Mouse (Mus musculus): ENCODE data around the gene A630089N07Rik.

The A630089N07Rik gene

DNA sequence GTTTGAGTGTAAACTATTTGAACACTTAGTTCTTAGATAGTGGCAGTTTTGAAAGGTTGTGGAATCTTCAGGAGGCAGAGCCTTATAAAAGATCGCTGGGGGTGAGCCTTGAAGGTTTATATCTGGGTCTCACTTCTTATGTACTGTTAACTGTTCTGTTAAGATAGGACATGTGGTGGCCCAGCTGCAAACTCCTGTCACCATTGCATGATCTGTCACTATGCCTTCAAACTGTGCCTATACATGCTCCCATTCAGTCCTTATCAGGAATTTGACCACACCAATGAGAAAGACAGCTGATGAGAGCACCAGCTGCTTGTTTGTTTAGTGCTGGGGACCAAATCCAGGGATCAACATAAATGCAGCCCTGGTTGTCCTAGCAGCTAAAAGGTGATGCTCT is 105.0 kb downstream of the A630089N07Rik start:
- in situ Hi-C loops (cut with MboI; ENCODE audit: low pct_unique_long_range_greater_than_20kb in 1 of 2, low sequenced_read_pairs in 2 of 2, unreplicated experiment in 1 of 2) = no loop called here

DNA sequence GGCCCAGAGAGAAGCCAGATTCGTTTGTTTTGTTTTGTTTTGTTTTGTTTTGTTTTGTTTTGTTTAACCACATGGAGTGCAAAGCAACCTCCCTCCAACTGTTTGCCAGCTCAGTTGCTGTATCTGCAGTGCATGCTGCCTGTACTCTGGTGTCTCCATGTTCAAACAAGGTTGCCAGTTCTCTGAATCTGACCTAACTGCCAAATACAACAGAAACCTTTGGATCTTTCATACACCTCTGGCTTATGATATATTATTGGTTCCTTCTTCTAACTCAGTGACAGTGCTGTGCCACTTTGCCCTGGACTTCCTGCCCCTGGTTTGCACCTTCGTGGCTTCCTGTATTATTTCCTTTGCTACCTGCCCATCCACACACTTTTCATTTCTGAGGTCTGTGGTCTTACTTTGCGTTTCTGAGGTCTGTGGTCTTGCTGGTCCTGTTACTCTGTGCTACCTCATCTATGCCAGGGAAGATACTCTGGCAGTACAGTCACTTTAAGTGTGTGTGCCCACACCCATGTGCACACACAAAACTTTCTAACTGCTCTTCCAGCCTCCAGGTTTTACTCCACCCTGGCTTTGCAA is 118.2 kb downstream of the A630089N07Rik start:
- in situ Hi-C loops (cut with MboI; ENCODE audit: low pct_unique_long_range_greater_than_20kb in 1 of 2, low sequenced_read_pairs in 2 of 2, unreplicated experiment in 1 of 2) = no loop called here

DNA sequence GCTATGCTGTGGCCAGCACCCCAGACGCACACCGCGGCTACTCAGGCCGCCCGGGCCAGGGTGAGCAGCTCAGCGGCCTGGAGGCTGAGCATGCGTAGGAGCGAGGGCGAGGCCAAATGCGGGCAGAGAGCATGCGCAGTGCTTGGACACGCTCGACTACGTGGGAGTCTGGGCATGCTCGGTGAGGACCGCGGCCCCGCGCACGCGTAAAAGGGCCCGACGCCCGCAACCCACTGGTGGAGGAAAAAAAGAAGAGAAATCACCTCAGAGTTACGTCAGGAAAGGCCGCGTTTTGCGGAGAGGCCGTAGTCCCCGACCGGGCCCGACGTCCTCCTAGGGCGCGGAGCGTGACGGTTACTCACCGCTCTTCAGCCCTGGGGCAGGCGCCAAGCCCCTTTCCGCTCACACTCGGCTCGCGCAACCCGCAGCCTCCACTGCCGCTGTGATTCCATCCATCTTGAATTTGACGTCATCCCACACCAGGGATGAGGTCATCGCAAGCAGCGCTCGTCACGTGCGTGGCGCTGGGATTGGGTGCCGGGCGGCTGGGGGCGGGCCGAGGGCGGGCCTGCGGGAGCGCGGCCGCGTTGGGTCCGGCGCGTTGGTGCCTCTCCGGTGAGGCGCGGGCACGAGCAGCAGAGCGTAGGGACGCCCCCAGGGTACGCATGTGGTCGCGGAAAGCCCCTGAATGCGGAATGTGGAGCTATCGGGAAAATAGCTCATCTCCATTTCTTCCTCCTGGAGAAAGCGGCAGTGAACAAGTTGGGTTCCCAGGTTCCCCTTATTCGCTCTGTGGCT is 119.9 kb downstream of the A630089N07Rik start, which contains the start of the genes C2cd2 and Zbtb21:
C2cd2 (minus strand) TSS at position 448 of the 798 bp plus-strand sequence.
Zbtb21 (minus strand) TSS at position 472 of the 798 bp plus-strand sequence.
- in situ Hi-C loops (cut with MboI; ENCODE audit: low pct_unique_long_range_greater_than_20kb in 1 of 2, low sequenced_read_pairs in 2 of 2, unreplicated experiment in 1 of 2) = no loop called here

DNA sequence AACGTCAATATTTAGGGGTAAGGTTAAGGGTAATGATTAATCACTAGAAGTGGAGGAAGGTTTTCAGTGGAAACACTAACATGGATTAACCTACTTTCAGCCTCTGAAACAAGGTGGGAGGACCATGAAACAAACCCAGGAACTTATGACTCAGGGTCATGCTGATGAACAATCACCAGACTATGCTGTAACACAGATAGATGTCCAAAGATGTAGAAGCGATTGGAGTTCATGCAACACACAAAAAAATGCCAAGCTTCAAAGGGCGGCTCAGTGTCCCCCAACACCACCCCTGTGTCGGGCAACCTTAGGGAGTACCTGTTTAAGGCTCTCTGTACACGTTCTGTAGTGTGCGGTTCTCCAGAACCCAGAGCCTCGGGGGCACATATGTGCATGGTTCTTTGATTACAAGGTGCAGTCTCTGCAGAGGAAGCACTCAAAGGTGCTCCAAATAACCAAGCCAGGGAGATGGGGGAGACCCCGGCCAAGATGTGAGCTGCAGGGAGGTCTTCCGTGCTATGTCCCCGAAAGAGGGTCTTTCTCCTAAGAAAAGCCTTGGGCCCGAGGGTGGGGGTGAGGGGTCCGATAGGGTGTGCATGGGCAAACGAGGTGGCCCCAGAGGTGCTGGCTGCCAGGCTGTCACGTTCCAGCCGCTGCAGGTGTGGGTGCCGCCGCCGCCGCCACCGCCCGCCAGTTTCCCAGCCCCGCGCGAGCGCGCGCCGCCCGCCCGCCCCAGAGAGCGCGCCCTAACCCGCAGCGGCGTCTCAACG is 120.7 kb downstream of the A630089N07Rik start:
- in situ Hi-C loops (cut with MboI; ENCODE audit: low pct_unique_long_range_greater_than_20kb in 1 of 2, low sequenced_read_pairs in 2 of 2, unreplicated experiment in 1 of 2) = no loop called here

DNA sequence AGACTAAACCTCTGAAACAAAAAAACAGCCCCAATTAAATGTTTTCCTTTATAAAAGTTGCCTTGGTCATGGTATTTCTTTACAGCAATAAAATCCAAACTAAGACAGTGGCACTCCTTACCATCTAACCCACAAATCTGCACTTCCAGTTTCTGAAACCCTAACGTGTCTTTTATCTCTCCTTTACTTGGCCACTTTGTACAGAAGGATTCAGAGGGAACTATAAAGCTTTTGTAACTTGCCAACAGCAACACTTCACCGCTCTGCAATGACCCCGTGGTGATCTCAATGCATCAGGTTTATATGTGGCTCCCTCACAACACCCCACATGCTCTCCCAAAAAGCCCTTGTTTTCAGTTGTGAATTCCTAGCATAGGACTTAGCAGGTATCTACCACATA is 121.9 kb downstream of the A630089N07Rik start:
- in situ Hi-C loops (cut with MboI; ENCODE audit: low pct_unique_long_range_greater_than_20kb in 1 of 2, low sequenced_read_pairs in 2 of 2, unreplicated experiment in 1 of 2) = no loop called here

DNA sequence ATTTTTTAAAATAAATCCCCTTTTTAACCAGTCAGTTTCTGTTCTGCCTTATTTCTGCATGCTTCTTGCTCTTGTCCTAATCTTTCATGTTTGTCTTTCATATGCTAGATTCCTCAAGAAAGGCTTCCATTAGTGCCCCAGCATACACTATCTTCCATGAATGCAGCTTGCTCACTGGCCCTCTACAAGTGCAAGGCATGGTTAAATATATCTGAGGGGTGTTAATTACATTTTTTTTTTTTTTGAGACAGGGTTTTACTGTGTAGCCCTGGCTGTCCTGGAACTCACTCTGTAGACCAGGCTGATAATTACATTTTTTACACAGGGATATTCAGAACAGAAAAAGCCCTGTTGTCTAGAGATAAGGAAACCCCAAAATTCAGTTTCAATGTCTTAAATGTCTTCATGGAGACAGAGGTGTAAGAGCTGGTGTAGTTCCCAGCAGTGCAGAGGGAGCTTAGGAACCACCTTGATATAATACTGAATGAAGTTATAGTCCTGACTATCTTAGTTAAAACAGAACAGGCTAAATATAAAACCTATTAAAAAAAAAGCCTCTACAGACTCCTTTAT is 123.8 kb downstream of the A630089N07Rik start:
- in situ Hi-C loops (cut with MboI; ENCODE audit: low pct_unique_long_range_greater_than_20kb in 1 of 2, low sequenced_read_pairs in 2 of 2, unreplicated experiment in 1 of 2) = no loop called here

DNA sequence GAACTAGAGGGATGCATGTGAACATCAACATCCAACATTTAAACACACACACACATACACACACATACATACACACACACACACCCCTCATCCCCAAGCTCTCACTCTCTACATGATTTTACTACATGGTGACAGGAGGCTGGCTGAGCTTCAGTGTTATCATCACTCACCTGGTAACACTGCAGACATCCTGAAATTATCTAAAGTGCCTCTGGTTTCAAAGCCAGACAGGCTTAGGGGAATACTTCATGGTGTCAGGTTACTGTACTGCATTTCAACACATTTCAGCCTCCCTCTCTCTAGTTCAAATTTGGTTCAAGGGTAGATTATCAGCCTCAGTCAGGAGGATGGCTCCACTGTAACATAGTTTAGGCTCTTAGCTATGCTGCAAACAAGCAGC is 124.6 kb downstream of the A630089N07Rik start:
- in situ Hi-C loops (cut with MboI; ENCODE audit: low pct_unique_long_range_greater_than_20kb in 1 of 2, low sequenced_read_pairs in 2 of 2, unreplicated experiment in 1 of 2) = no loop called here

DNA sequence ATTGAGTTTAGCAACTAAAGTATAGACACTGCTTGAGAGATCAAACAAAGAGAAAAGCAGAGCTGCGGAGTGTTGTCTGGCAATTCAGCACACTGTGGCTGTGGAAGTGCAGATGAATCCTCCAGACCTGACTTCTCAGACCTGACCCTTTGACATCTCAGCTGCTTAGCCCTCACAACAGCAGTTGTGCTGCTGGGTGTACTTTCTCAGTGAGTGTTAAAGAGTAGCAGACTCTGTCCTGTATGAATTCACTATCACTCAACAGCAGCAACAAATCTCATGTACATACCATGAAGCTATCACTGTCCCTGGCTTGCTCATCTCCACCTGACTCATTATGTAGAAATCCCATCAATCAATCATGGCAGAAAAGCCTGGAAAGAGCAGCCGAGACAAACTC is 126.2 kb downstream of the A630089N07Rik start:
- in situ Hi-C loops (cut with MboI; ENCODE audit: low pct_unique_long_range_greater_than_20kb in 1 of 2, low sequenced_read_pairs in 2 of 2, unreplicated experiment in 1 of 2) = no loop called here

DNA sequence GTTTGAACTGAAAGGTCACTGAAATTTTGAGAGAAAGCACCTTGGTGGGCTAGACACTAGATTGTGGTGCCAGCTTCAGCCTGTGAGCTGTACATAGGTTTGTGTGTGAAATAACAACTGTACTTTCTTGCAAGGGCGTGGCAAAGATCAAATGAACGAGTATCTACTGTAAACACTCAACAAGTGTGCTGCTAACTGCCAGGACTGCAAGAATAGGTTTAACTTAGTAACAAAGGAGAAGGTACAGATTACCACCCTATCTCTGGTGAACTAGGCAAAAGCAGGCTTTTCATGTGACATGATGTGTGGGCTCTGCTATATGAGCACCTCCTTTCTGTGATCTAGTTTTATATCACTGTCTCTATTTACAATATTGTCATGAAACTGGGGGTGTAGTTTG is 128.9 kb downstream of the A630089N07Rik start:
- in situ Hi-C loops (cut with MboI; ENCODE audit: low pct_unique_long_range_greater_than_20kb in 1 of 2, low sequenced_read_pairs in 2 of 2, unreplicated experiment in 1 of 2) = no loop called here

DNA sequence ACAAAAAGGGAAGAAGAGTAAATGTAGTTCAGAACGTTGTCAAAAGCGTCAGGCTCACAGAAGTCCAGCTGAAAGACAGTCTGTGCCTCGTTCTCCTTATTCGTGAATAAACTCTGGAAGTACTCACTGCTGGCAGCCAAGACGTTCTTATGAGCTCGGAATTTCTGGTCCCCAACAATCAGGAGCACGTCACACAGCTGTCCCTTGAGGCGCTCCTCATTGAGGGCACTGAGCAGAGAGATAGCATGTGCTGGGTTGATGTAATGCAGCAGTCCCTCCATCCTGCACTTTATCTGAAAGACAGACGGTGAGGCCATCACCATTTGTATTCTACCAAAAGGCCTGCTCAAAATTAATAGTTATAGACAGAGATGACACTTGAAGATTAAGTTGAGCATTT is 129.4 kb downstream of the A630089N07Rik start:
- in situ Hi-C loops (cut with MboI; ENCODE audit: low pct_unique_long_range_greater_than_20kb in 1 of 2, low sequenced_read_pairs in 2 of 2, unreplicated experiment in 1 of 2) = no loop called here

DNA sequence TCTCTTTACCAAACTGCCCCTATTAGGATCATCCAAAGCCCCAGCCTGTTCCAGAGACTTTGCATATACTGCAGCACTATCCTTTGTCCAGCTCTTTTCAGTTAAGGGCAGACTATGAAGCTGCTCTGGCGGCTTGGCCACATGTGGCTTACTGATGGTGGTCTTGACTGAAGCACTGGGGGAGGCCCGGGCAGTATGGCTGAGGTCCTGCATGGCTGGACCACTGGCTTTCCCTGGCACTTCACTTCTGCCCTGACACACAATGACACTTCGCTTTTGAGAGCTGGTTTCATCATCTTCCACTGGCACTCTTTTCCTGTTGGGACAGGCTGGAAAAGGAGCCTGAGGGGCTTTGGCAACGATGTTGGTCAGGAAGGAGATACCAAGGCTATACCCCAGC is 129.9 kb downstream of the A630089N07Rik start:
- in situ Hi-C loops (cut with MboI; ENCODE audit: low pct_unique_long_range_greater_than_20kb in 1 of 2, low sequenced_read_pairs in 2 of 2, unreplicated experiment in 1 of 2) = no loop called here
